Mouse (Mus musculus): Measurements from ENCODE around the gene Tsen2.

The Tsen2 gene

DNA sequence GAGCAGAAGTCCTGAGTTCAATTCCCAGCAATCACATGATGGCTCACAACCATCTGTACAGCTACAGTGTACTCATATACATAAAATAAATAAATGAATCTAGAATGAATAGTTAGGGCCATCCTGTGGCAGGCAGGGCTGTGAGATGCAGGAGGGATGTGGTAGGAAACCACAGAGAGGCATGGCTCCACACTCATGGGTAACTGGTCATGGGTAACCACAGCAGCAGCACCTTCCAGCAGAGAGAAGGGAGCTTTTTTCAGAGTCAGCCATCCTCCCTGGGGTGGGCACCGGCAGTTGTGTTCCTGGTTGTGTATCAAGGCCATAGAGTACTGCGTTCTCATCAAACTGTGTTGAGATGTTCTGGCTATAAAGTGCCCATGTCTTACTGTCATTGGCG lies 50.0 kb downstream of the Tsen2 start:
- no peak for ATAC-seq (ENCODE audit: insufficient number of reproducible peaks, low FRiP score, low TSS enrichment)

- ATAC-seq (ENCODE audit: insufficient number of reproducible peaks, low FRiP score, low TSS enrichment), result no peak
These were observed 51.2 kb downstream of the Tsen2 start for GRCm38 (mm10) chr6:115595667-115596066.

- ATAC-seq (ENCODE audit: insufficient number of reproducible peaks, low FRiP score, low TSS enrichment), result no peak
These were observed 56.9 kb downstream of the Tsen2 start for GRCm38 (mm10) chr6:115601322-115601714.

DNA sequence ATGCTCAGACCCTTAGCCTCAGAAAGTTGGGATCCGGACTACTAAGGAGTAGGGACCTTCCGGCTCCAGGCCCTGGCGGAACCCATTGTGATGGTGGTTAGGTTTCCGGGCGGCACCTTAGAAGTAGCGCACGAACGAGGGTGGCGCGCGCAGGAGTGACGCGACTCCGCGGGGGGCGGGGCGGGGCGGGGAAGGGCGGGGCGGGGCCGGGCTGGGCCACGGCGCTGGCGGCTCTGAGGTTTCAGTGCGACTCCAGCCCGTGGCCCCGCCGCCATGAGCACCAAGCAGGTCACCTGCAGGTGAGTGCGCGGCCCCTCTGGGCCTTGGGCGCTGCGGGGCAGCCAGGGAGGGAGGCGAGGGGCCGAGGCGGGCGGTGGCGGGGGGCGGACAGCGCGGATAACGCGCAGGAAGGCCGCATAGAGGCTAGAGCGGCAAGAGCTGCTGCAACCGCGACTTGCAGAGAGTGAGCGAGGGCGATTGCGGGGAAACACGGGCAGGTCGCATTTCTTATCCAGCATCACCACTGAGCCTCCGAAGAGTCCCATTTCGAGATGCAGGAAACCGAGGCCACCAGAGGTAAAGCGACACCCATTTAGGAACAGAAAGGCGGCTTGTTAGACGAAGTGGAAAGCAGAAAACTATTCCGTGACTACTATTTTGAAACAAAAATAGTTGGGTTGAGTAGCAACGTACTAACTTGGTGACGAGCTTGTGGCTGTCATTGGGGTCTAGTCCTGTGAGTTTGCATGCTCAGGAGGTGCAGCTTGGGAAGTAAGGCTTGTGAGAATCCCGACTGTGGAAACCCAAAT lies 57.5 kb downstream of the Tsen2 start, which contains the start of gene Mkrn2:
TSS of gene Mkrn2 (plus strand) at position 188 of the 809 bp plus-strand sequence.
- ATAC-seq (ENCODE audit: insufficient number of reproducible peaks, low FRiP score, low TSS enrichment), result peak; percentile 79

GRCm38 (mm10) chr6:115606461-115606860 lies 62.0 kb downstream of the Tsen2 start:
- ATAC-seq (ENCODE audit: insufficient number of reproducible peaks, low FRiP score, low TSS enrichment), result no peak

DNA sequence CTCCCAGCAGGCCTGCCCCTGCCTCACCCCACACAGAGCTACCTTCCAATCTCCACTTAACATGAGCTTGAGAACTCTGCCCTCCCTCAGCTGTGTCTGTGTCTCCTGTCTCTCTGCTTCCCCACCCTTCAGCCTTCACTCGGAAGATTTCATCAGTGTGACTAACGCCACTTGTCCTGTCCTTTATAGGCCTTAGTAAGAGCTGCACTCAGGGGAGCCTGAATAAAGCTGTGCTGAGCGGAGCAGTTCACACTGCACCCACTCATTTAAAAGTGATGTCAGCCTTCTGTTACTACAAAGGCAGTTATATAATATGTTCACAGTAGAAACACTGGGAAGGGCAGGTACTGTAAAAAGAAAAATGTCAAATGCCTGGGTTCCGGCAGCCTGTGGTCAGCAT lies 63.0 kb downstream of the Tsen2 start:
- ATAC-seq (ENCODE audit: insufficient number of reproducible peaks, low FRiP score, low TSS enrichment), result peak; percentile 49

GRCm38 (mm10) chr6:115609121-115609520 lies 64.7 kb downstream of the Tsen2 start:
- ATAC-seq (ENCODE audit: insufficient number of reproducible peaks, low FRiP score, low TSS enrichment), result no peak

GRCm38 (mm10) chr6:115610301-115610700 lies 65.8 kb downstream of the Tsen2 start:
- no peak for ATAC-seq (ENCODE audit: insufficient number of reproducible peaks, low FRiP score, low TSS enrichment)

DNA sequence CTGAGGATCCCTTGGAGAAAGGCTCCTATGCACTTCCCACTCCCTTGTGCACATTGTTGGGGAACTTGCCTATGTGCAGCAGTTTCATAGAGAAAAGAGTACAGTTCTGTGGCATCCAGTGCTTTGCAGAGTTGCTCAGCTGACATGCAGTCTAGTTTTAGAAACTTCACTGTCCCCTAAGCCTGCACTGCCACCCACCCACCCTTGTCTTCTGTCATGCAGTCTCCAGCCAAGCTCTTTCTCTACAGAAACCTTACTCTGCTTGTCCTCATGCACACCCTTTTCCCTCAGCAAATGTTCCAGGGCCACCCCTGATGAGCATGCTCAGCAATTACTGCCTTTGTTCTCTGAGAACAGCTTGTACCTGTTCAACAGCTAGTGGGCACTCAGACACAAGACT lies 69.3 kb downstream of the Tsen2 start:
- ATAC-seq (ENCODE audit: insufficient number of reproducible peaks, low FRiP score, low TSS enrichment), result no peak

GRCm38 (mm10) chr6:115615983-115616382 lies 71.5 kb downstream of the Tsen2 start:
- ATAC-seq (ENCODE audit: insufficient number of reproducible peaks, low FRiP score, low TSS enrichment), result no peak

- ATAC-seq (ENCODE audit: insufficient number of reproducible peaks, low FRiP score, low TSS enrichment), result no peak
These were observed 75.4 kb downstream of the Tsen2 start for GRCm38 (mm10) chr6:115619818-115620217.

DNA sequence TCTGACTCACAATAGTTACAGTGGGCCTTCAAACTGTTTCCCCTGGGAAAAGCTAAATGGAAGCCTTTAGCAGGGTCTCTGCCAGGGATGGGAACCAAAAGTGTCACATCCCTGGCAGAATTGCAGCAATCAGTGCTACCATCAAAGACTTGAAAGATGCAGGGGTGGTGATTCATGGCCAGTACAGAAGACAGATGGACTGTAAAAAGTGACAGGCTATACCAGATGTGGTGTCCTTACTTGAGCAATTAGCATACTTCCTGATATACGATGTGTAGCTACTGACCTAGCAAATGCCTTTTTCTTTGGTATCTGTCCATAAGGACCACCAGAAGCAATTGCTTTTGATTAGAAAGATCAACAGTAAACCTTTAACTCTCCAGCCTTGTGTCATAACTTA lies 76.5 kb downstream of the Tsen2 start:
- ATAC-seq (ENCODE audit: insufficient number of reproducible peaks, low FRiP score, low TSS enrichment), result no peak

- ATAC-seq (ENCODE audit: insufficient number of reproducible peaks, low FRiP score, low TSS enrichment), result no peak
These were observed 81.7 kb downstream of the Tsen2 start for GRCm38 (mm10) chr6:115626121-115626520.

All from cerebellum, adult (tissue).